Mouse (Mus musculus): ENCODE measurements around the gene Gm20517.

DNA sequence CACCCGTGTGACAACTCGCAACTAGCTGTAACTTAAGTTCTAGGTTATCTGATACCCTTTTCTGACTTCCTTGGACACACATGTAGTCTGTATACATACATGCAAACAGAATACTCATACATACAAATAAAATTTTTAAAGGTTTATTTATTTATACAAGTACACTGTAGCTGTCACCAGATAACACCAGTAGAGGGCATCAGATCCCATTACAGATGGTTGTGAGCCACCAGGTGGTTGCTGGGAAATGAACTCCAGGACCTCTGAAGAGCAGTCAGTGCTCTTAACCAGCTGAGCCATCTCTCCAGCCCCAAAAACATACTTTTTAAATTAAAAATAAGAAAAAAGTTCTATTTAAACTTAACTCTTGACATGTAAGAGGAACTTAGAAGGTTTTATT, 31.6 kb downstream of the Gm20517 start:
- TF ChIP-seq CTCF (IDR thresholded peaks at IDR 0.05; ENCODE audit: extremely low read depth, insufficient read depth, low read length) = no peak
- TF ChIP-seq POLR2A (IDR thresholded peaks at IDR 0.05; ENCODE audit: extremely low read depth, insufficient read depth, low read length) = no peak

Measured in cortical plate, adult 2 months (tissue).